Mouse (Mus musculus) liver, embryonic 15.5 days (tissue): ENCODE measurements around the gene Ly9. TPM values are rescaled to one million over a fixed set of nuclear protein-coding genes. Genes with fewer than 3 reads are reported as not detected.

Experiments used
- ATAC-seq: fragments of 200-750 bp; cut with Nextera tagmentation; 2 replicates; pipeline ENCODE4 v1.8.0; 2017; ENCODE audit warnings: moderate number of reproducible peaks, mild to moderate bottlenecking, moderate library complexity; ENCODE audit not compliant: insufficient read depth
- H3K27ac ChIP-seq: fragments of 300-500 bp; sonication (generic); replicated peaks from 2 replicates; pipeline ENCODE4 v1.5.1; 2015; ENCODE audit warnings: mild to moderate bottlenecking, inconsistent platforms
- H3K27me3 ChIP-seq: fragments of 300-500 bp; sonication (generic); 2 replicates; pipeline ENCODE4 v1.6.1; 2015; ENCODE audit warnings: mild to moderate bottlenecking, inconsistent platforms
- H3K36me3 ChIP-seq: fragments of 300-500 bp; sonication (generic); replicated peaks from 2 replicates; pipeline ENCODE4 v1.6.1; 2015; ENCODE audit warnings: moderate library complexity, mild to moderate bottlenecking, inconsistent platforms
- H3K4me1 ChIP-seq: fragments of 300-500 bp; sonication (generic); replicated peaks from 2 replicates; pipeline ENCODE4 v1.6.1; 2015; ENCODE audit warnings: inconsistent platforms
- H3K4me2 ChIP-seq: fragments of 300-500 bp; sonication (generic); 2 replicates; pipeline ENCODE4 v1.6.1; 2015; ENCODE audit warnings: moderate library complexity, mild to moderate bottlenecking, inconsistent platforms
- H3K4me3 ChIP-seq: fragments of 300-500 bp; sonication (generic); replicated peaks from 2 replicates; pipeline ENCODE4 v1.5.1; 2015; ENCODE audit warnings: mild to moderate bottlenecking, inconsistent platforms
- H3K9ac ChIP-seq: fragments of 300-500 bp; sonication (generic); 2 replicates; pipeline ENCODE4 v1.6.1; 2015; ENCODE audit warnings: moderate library complexity, mild to moderate bottlenecking, inconsistent platforms
- H3K9me3 ChIP-seq: fragments of 300-500 bp; sonication (generic); replicated peaks from 2 replicates; pipeline ENCODE4 v1.6.1; 2016; ENCODE audit warnings: inconsistent platforms
- WGBS: fragments of 180-500 bp; shearing (Covaris S2); methylation state at CpG from one replicate; pipeline ENCODE4 v1.1.7; 2015; ENCODE audit warnings: mixed read lengths; ENCODE audit not compliant: insufficient replicate concordance; 5-methylcytosine and 5-hydroxymethylcytosine counted together
- microRNA-seq: library from miRNA; unstranded; fragments of <30 nt; microRNA quantifications from one replicate; pipeline ENCODE4, GENCODE M21; 2016
- polyA plus RNA-seq: library from polyadenylated mRNA; unstranded; fragments of >200 nt; fragmentation: Nextera tagmentation; extraction: Ambion mirVana; gene quantifications from 2 replicates; pipeline ENCODE4 v1.2.1, GENCODE M21; 2015

Gene Ly9
- polyA plus RNA-seq, 1 experiment from 2014 or later = 1.3 TPM

GRCm38 (mm10) chr1:171556366-171556765, 50.8 kb downstream of the Ly9 start:
- Histone ChIP-seq H3K27ac (no peak overlapping the region), H3K27me3 (no peaks in the 10 kb centered on the region), H3K4me1 (no peaks in the 10 kb centered on the region), H3K9ac (no peak overlapping the region), H3K9me3 (no peaks in the 10 kb centered on the region), H3K36me3 (no peaks in the 10 kb centered on the region), H3K4me3 (no peak overlapping the region), H3K4me2 (no peak overlapping the region)
- whole genome bisulfite sequencing = 72% methylated on average over 2 of the region's 2 CpGs
- ATAC-seq = no peak

GRCm38 (mm10) chr1:171553359-171554341, 53.6 kb downstream of the Ly9 start:
- H3K4me2 ChIP-seq = no peak overlapping the region
- H3K9me3 ChIP-seq = no peaks in the 10 kb centered on the region
- no peaks in the 10 kb centered on the region for H3K27me3 ChIP-seq
- H3K4me1 ChIP-seq = no peaks in the 10 kb centered on the region
- no peak overlapping the region for H3K27ac ChIP-seq
- ATAC-seq = no peak
- 65% methylated on average over 11 of the region's 11 CpGs for WGBS
- no peak overlapping the region for H3K9ac ChIP-seq
- H3K4me3 ChIP-seq = no peak overlapping the region
- H3K36me3 ChIP-seq = no peaks in the 10 kb centered on the region

GRCm38 (mm10) chr1:171552230-171552629, 55.0 kb downstream of the Ly9 start:
- Histone ChIP-seq H3K9me3 (no peaks in the 10 kb centered on the region), H3K4me2 (no peak overlapping the region), H3K27ac (no peak overlapping the region), H3K36me3 (no peaks in the 10 kb centered on the region), H3K4me1 (no peaks in the 10 kb centered on the region), H3K4me3 (no peak overlapping the region), H3K27me3 (no peaks in the 10 kb centered on the region), H3K9ac (no peak overlapping the region)
- no peak for ATAC-seq
- WGBS = 55% methylated on average over 2 of the region's 2 CpGs

- no peak overlapping the region for H3K27ac ChIP-seq
- H3K27me3 ChIP-seq = no peaks in the 10 kb centered on the region
- no peaks in the 10 kb centered on the region for H3K9me3 ChIP-seq
- no peak overlapping the region for H3K4me3 ChIP-seq
- ATAC-seq = no peak
- WGBS = 27% methylated on average over 7 of the region's 7 CpGs
- H3K4me2 ChIP-seq = no peak overlapping the region
- H3K4me1 ChIP-seq = no peaks in the 10 kb centered on the region
- no peaks in the 10 kb centered on the region for H3K36me3 ChIP-seq
- H3K9ac ChIP-seq = no peak overlapping the region
These were observed 55.9 kb downstream of the Ly9 start for GRCm38 (mm10) chr1:171551326-171551725.

- 41% methylated on average over 1 of the region's 1 CpGs for WGBS
- no peak overlapping the region for H3K9ac ChIP-seq
These were observed 66.5 kb downstream of the Ly9 start for GRCm38 (mm10) chr1:171540694-171541093.

More at GRCm38 (mm10) chr1:171540694-171541093, 66.5 kb downstream of the Ly9 start:
- ATAC-seq = no peak
- H3K27ac ChIP-seq = no peak overlapping the region
- no peaks in the 10 kb centered on the region for H3K4me1 ChIP-seq
- H3K4me2 ChIP-seq = no peak overlapping the region
- no peaks in the 10 kb centered on the region for H3K36me3 ChIP-seq
- H3K27me3 ChIP-seq = no peaks in the 10 kb centered on the region
- no peak overlapping the region for H3K4me3 ChIP-seq
- H3K9me3 ChIP-seq = 0 out of 2 replicates have a peak, but pooled peaks cover 3% of the 10 kb centered on the region

Small RNA genes within 50 kb of the gene (microRNA-seq; reads per million reads assigned to microRNA genes)
- not detected for gene Mir7683

Other genes with a start within 250 kb of the Ly9 start
- gene Klhdc9, start 246.6 kb downstream of the Ly9 start, polyA plus RNA-seq = 0.21 and 0.33 TPM in 2 replicates
- gene Nectin4, start 237.3 kb downstream of the Ly9 start, polyA plus RNA-seq = 0.07 and 0.18 TPM in 2 replicates
- 5.0 and 5.3 TPM in 2 replicates for gene Arhgap30, start 218.5 kb downstream of the Ly9 start, polyA plus RNA-seq
- gene Usf1, start 196.1 kb downstream of the Ly9 start, polyA plus RNA-seq = 18.6 and 21.3 TPM in 2 replicates
- gene Tstd1, start 188.5 kb downstream of the Ly9 start, polyA plus RNA-seq = 2.1 and 2.5 TPM in 2 replicates
- gene F11r, start 169.9 kb downstream of the Ly9 start, polyA plus RNA-seq = 29.7 and 32.8 TPM in 2 replicates
- 3.3 and 3.5 TPM in 2 replicates for gene Alyref2, start 103.9 kb downstream of the Ly9 start, polyA plus RNA-seq
- gene Itln1, start 72.1 kb downstream of the Ly9 start, polyA plus RNA-seq = not detected in 2 replicates
- 0.38 and 0.59 TPM in 2 replicates for gene Cd244a, start 48.2 kb downstream of the Ly9 start, polyA plus RNA-seq
- 0.69 and 1.1 TPM in 2 replicates for gene Slamf7, start 45.6 kb upstream of the Ly9 start, polyA plus RNA-seq
- 11.6 and 11.8 TPM in 2 replicates for gene Cd48, start 74.6 kb upstream of the Ly9 start, polyA plus RNA-seq
- gene Slamf1, start 159.7 kb upstream of the Ly9 start, polyA plus RNA-seq = 1.5 and 2.0 TPM in 2 replicates
- 5.4 and 6.2 TPM in 2 replicates for gene Cd84, start 232.3 kb upstream of the Ly9 start, polyA plus RNA-seq